Mouse (Mus musculus): ENCODE data around the gene Ggcx.

The Ggcx gene

DNA sequence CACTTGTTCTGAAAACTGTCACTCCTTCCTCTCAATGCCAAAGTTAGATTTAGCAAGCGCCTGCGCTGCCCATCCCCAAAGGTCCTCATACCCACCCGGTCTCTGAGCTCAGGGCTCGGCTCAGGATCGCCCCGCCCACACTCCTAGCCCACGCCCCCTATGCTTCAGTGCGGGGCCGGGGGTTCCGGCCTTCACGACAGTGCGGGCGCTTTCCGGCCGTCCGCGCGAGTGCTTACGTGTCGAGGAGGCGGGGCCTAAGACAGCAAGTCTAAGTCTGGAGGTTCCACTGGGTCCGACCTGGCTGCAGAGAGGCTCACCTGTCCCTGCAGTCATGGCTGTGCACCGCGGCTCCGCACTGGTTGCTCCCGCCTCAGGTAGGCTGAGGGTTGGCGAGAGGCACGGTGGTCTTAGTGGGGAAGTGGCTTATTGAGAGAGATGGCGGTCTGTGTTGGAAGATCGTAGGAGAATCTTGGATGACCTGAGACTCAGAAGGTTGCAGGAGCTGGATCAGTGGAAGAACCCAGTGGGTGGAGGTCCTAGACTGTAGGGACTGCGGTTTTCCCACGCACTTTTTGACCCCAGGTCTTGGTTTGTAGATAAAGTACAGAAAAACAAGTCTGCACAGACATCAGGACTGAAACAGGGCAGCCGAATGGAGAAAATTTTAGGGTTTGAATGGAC lies at the start of gene Ggcx:
TSS of gene Ggcx (plus strand) at position 233 of the 681 bp plus-strand sequence.
- peak; percentile 95 for DNase-seq (ENCODE audit: extremely low spot score)

DNA sequence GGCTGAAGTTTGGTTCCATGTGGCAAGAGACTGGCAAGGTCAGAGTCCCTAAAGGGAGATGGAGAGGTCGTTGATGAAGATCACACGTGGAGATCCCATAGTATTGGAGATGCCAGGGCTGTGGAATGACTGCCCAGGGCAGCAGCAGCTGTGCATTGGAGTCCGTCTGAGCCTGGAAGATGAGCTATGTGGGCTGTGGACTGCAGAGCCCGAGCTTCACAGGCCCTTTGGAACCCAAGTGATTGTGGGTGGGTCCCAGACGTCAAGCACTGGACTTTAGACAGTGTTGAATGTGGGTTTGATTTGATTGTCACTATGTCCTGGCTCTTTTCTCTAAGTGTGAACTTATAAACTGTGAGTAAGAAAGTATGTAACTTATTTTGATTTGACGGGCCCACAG lies 49.1 kb upstream of the Ggcx start:
- DNase-seq (ENCODE audit: extremely low spot score) = no peak

DNA sequence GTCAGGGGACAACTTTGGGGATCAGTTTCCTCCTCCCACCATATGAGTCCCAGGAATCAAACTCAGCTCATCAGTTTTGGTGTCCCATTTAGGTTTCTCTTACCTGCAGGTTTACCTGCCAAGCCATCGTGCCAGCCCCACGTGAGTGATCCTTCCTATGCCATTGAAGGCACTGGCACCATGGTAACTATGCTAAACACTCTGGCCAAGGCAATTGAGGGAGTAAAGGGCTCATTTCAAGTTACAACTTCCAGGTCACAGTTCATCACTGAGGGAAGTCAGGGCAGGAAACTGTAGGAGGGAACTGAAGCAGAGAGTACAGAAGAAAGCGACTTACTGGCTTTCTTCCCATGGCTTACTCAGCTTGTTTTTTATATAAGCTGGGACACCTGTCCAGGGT lies 47.8 kb upstream of the Ggcx start:
- DNase-seq (ENCODE audit: extremely low spot score) = no peak

DNA sequence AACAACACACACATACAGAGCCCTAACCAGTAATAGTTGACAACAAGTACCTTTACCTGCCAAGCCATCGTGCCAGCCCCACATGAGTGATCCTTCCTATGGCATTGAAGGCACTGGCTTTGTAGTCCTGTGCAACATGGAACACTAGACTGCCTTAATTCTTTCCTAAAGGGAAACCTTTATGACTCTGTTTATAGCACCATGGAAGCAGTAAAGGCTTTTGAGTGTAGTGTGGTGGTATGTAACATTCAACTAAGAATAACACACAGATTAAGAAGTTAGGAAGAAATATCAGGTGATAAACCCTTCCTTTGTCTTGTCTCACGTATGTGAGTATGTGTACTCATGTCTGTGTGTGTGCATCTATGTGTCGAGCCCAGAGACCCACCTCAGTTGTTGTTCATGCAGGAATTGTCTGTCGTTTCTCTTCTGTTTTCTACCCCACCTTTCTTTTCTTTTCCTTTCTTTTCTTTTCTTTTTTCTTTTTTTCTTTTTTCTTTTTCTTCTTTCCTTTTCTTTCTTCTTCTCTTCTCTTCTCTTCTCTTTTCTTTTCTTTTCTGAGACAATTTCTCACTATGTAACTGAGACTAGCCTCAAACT lies 47.2 kb upstream of the Ggcx start, which contains the start of gene Rnf181:
TSS of gene Rnf181 (minus strand) at position 113 of the 600 bp plus-strand sequence.
- no peak for DNase-seq (ENCODE audit: extremely low spot score)

DNA sequence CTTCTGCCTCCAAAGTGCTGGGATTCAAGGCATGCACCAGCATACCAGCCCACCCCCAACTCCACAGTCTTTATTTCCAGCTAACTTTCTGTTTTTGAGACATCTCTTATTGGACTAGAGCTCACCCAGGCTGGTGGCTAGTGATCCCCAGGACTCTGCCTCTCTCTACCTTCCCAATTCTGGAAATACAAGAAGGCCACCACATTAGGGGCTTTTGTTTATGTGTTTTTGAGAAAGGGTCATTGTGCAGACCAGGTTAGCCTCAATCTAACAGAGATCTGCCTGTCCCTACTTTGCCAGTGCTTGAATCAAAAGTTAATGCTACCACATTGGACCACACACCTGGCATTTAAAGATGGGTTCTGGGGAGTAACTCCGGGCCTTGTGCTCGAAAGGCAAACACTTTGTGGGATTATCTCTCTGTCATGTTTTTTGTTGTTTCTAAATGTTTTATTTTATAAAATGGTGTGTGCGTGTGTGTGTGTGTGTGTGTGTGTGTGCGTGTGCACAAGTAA lies 46.6 kb upstream of the Ggcx start:
- DNase-seq (ENCODE audit: extremely low spot score) = no peak

DNA sequence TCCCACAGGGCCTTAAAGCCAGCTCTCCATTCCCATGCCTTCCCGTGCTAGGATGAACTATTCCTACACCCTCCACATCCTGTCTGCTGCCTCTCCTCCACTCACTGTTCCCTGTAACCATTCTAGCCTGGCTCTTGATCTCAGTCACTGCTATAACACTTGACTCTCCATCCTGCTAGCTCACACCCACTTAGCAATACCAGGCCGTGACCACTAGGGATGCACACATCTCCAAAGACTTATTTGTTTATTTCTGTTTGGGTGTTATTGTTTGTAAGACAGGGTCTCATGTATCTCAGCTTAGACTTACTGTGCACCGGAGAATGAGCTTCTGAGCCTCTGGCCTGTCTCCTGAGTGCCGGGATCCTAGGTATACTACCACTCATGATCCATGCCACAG lies 44.6 kb upstream of the Ggcx start:
- no peak for DNase-seq (ENCODE audit: extremely low spot score)

DNA sequence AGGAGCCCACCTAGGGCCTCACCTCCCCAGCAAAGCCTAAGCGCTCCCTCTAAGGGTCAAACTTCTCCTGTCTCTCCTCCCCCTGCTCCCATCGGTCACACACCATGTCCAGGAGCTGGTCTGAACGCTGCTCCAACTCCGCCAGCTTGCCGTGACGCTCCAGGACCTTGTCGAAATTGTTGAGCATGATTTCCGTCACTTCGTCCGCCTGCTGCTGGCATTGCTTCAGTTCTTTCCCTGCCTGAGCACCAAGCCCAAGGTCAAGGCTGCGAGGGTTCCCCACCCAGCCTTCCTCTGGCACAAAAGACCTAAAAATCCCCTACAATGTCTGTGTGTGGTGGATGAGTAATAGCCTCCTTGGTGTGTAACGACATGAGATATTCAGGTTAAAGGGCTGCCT lies 44.0 kb upstream of the Ggcx start:
- no peak for DNase-seq (ENCODE audit: extremely low spot score)

DNA sequence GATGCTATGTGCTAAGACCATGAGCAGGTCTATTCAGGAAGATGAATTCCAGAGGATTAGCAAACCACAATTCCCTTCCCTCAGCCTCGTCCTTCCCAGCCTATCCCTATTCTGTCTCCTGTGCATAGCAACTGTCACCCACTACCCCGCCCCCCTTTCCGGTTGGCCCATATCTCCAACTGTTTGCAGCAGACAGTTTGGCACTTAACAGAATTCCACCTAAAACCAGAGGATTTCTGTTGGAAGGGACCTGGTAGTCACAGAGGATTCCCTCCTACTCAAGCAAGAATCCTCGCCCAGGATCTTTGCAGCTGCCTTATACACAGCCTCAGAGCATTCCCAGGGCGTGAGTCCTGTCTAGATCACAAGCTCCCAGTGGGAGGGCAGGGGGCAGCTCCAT lies 43.0 kb upstream of the Ggcx start:
- no peak for DNase-seq (ENCODE audit: extremely low spot score)

DNA sequence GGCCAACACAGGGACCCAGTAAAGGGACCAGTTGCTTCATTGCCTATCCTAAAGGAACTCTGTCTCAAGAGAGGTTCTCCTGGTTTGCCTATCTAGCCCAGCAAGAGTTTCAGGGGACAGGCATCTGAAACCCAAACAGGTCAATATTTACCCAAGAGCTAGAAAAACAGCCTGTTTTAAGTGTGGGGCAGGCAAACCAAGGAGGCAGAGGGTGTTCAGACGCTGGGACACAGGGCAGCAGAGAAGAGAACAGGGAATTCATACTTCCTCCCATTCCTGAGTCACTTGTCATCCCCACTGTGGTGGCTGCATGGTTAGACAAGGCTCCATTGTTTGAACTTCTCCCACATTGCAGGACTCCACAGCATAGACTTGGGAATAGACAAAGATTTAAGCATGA lies 42.5 kb upstream of the Ggcx start:
- DNase-seq (ENCODE audit: extremely low spot score) = no peak

DNA sequence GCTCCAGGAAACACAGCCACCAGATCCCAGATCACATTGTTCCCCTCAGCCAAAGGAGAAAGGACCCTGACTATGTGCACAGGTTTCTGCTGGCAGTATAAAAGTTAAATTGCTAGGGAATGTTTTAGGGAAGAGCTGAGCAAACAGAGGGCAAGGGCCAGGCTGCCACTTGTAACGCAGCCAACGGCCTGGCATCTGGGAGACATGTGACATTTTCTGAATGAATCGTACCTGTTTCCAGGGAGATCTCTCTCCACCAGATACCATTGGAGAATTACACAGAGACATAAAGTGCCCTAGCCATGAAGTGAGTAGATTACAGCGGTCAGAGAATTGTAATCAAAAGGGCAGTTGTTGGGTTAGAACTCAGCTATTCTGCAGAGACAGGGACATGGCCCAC lies 40.9 kb upstream of the Ggcx start:
- DNase-seq (ENCODE audit: extremely low spot score) = no peak

DNA sequence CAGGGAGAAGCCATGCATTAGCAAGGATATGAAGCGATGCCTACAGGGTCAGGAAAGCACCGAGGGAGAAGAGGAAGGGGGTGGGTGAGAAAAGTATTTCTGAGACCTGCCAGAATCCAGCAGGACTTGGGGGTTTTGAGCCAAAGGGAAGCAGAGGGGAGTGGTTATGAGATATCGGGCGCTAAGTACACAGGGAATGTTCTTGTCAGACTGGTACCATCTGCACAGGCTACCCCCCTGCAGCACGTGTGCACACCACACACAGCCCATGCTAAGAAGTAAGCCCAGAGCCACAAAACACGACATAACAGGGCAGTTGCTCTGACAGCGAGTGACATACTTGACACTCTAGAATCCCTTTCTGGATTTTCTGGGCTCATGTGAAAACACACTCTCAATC lies 39.9 kb upstream of the Ggcx start:
- no peak for DNase-seq (ENCODE audit: extremely low spot score)

DNA sequence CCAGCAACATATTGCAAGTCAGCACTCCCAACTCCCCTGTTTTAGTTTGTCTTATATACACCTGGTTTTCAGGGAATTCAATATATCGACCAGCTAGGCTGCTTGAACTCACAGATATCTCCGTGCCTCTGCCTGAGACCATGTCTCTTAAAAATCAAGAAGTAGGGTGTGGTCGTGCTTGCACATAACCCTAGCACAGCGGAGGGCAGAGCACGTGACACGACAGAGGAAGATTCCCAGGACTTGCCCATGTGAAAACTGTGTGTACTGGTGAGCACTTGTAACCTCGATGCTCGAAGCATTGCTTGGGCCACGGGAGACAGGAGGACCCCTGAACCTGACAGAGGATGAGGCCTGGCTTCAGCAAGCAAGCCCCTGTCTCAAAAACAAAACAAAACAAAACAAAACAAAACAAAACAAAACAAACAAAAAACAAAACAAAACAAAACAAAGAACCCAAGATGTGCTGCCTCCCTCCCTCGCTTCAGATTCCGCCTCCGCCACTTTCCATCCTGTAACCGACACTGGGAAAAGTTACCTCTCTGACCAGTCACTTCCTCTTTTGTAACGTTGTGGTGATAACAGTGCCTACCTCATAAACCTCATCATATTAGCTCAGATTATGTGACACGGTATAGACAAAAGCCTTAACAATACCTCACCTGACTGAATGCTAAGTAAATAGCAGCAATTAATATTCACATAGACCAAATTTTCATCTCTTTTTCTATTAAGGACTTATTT lies 39.1 kb upstream of the Ggcx start:
- DNase-seq (ENCODE audit: extremely low spot score) = no peak

DNA sequence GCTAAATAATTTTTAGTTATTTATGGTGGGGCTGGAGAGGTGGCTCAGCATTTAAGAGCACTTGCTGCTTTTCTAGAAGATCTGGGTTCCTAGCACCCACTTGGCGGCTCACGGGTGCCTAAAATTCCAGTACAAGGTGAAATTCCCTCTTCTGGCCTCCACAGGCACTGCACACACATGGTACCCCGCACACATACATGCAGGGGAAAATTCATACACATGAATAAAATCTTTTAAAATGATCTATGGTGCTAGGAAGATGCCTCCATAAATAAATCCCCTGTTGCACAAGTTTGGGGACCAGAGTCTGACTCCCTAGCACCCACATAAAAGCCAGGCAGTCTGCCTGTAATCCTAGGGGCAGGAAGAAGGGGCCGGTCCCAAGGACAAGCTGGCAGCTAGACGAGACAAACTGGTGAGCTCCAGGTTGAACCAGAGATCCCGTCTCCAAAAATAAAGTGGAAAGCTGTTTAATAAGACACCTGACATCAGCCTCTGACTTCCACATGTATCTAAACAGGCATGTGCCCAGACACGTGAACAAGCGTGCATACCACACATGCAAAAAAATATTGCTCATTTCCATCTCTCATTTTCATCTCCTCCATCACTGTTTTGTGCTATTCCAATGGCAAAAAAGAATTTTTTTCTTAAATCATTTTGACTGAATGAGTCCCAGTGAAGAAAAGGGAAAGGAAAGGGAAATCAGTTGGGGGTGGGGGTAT lies 35.4 kb upstream of the Ggcx start:
- no peak for DNase-seq (ENCODE audit: extremely low spot score)

DNA sequence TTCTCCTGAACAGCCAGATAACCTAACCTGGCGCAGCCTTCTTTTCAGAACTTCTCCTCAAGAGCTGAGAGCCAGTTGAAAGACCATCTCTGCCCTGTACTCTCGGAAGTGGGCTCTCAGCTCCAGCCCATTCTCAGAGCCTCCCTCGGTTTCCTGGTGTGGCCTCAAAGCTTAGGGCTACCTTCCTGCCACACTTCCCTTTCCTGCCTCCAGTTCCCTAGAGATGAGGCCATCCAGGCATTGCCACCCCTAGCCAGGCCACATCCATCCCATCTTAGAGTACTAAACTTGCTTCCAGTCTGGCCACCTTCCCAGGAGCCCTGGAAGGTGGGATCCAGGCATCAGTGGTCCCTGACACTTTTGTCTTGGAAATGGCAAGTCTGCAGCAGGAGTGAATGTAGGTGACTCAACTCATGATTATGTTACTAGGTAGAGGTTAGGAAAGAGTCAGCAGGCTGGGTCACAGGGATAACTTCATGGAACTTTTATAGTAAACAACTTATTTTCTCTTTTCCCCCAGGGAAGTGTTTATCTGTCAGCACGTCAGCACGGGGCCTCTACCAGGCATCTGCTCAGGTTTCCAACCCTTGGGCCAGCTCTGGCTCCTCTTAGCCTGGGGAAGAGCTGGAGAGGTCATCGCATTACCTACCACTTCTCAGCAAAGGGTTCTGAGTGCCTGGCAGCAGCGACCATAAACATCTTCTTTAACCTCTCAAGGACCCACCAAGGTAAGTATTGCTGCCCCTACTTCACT lies 34.6 kb upstream of the Ggcx start:
- no peak for DNase-seq (ENCODE audit: extremely low spot score)

DNA sequence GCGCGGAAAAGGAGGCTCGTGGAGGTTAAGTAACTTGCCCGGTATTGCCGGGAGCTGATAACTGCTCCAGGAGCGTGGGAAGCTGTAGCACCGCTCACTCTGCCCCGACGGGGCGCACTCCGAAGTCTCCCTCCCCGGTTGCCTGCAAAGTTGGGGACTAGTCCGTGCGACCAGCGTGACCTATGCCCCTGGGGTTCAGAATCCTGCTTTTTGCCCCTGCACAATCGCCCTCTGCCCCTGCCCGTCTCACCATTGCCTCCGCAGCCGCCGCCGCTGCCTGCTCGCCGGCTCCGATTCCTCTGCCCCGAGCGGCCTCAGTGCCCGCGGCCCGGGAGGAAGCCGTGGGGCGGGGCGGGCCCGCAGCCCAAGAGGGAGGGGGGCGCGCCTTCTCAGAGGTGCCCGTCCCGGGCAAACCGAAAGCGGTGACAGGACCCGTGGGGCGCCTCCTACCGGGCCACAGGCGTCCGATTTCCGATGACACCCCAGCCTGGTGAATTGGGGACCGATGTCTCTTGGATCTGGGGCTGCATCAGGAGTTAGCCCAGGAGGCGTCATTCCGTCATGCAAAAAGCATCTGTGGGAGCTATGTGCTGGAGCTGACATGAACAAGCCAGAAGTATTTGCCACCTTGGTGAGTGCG lies 33.9 kb upstream of the Ggcx start, which contains the start of gene Vamp5:
TSS of gene Vamp5 (minus strand) at position 338 of the 640 bp plus-strand sequence.
- peak; percentile 61 for DNase-seq (ENCODE audit: extremely low spot score)

DNA sequence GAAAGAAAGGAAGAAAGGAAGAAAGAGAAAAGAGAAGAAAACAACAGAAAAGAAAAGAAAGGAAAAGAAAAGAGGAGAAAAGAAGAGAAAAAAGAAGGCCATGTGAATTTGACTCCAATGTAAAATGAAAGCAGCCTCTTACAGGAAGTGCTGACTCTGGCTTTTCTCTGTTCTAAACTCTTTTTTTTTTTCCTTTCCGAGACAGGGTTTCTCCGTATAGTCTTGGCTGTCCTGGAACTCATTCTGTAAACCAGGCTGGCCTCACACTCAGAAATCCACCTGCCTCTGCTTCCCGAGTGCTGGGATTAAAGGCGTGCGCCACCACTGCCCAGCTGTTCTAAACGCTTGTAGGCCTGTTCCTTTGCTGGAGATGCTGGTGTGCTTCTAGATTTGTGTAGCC lies 31.6 kb upstream of the Ggcx start:
- no peak for DNase-seq (ENCODE audit: extremely low spot score)

DNA sequence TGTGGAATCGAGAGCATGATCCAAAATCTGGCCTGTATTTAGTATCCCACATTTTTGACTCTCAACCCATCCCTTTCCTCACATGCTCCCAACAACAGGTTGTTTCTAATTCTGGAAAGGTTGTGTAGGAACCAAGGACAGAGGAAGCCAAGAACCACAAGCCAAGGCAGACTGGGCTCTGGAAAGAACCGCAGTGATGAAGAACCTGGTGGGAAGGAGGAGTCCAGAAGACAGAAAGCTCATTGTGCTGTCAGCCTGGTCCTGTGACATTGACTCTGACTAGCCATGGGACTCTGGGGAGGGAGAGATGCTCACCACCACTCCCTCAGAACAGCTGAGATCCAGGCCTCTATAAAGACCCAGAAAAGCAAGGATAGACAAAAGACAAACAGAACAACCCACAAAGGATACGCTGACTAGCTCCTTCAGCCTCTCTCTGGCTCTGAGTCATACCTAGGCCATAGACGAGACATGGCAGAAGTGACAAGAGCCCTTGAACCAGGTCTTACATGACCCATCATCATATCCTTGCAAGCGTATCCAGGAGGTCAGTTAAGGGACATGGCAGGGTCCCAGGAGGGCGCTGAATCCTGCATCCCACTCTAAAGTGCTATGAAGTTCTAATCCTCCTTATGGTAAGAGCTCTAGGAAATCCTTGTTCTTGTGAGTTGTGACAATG lies 30.8 kb upstream of the Ggcx start:
- no peak for DNase-seq (ENCODE audit: extremely low spot score)

DNA sequence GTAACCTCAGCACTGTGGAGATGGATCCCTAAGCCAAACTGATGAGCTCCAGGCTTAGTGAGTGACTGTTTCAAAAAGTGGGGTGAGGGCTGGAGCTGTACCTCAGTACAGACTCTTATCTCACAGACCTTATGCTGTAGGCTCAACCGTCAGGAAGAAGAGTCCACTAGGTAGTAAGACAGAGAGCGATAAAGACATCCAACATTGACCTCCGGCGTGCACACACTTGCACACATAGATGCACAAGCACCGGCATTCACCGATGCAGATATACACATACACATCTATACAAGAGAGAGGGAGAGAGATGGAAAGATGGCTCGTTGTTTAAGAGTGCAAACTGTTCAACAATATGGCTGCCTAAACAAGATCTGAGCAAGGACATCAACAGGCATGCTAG lies 30.2 kb upstream of the Ggcx start:
- no peak for DNase-seq (ENCODE audit: extremely low spot score)

DNA sequence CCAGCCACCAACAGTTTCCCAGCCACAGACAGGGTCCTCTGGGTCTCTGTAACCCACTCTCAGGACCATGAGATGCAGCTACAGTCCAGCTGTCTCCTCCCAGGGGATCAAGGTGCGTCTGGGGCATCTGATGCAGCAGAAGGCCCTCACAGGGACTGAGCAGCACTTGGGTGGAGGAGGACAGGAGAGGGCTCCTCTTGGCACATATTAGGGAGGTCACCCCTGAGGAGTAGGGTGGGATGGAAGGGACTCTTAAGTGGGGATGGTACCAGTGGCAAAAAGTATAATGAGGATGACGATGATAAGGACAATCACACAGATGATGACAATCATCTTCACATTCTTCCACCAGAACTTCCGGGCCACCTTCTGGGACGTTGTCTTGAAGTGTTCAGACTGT lies 28.9 kb upstream of the Ggcx start:
- no peak for DNase-seq (ENCODE audit: extremely low spot score)

DNA sequence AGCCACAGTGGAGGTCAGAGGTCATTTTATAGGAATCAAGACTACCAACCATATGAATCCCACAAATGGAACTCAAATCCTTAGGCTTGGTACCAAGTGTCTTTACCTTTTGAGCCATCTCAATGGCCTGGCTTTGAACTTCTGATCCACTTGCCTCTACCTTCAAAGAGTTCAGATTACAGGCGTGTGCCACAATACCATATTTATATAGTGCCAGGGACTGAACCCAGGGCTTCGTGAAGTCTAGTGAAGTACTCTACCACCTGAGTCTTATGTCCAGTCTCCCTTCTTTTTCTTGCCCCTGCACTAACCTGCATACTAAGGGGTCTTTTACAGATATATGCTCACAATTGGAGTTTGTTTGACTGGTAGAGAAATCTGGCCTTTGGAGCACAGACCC lies 27.5 kb upstream of the Ggcx start:
- no peak for DNase-seq (ENCODE audit: extremely low spot score)
